Mouse (Mus musculus) kidney, embryonic 15.5 days (tissue): Measurements from ENCODE around the gene Krt28. TPM values are rescaled to one million over a fixed set of nuclear protein-coding genes. Genes with fewer than 3 reads are reported as not detected.

Experiments used
- ATAC-seq: fragments of 200-750 bp; cut with Nextera tagmentation; replicated peaks from 2 replicates; pipeline ENCODE4 v1.8.0; 2017; ENCODE audit warnings: moderate TSS enrichment; ENCODE audit not compliant: low FRiP score
- H3K27ac ChIP-seq: fragments of 300-500 bp; sonication (generic); 2 replicates; pipeline ENCODE4 v1.5.1; 2015; ENCODE audit warnings: mild to moderate bottlenecking, inconsistent platforms
- H3K27me3 ChIP-seq: fragments of 300-500 bp; sonication (generic); 2 replicates; pipeline ENCODE4 v1.6.1; 2015; ENCODE audit warnings: inconsistent platforms
- H3K36me3 ChIP-seq: fragments of 300-500 bp; sonication (generic); 2 replicates; pipeline ENCODE4 v1.6.1; 2015; ENCODE audit warnings: inconsistent platforms
- H3K4me1 ChIP-seq: fragments of 300-500 bp; sonication (generic); 2 replicates; pipeline ENCODE4 v1.6.1; 2015; ENCODE audit warnings: inconsistent platforms
- H3K4me2 ChIP-seq: fragments of 300-500 bp; sonication (generic); 2 replicates; pipeline ENCODE4 v1.6.1; 2015; ENCODE audit warnings: moderate library complexity, mild to moderate bottlenecking, inconsistent platforms
- H3K4me3 ChIP-seq: fragments of 300-500 bp; sonication (generic); replicated peaks from 2 replicates; pipeline ENCODE4 v1.5.1; 2015; ENCODE audit warnings: mild to moderate bottlenecking, inconsistent platforms
- H3K9ac ChIP-seq: fragments of 300-500 bp; sonication (generic); 2 replicates; pipeline ENCODE4 v1.6.1; 2015; ENCODE audit warnings: mild to moderate bottlenecking, inconsistent platforms
- H3K9me3 ChIP-seq: fragments of 300-500 bp; sonication (generic); replicated peaks from 2 replicates; pipeline ENCODE4 v1.6.1; 2016; ENCODE audit warnings: inconsistent platforms
- WGBS: fragments of 180-500 bp; shearing (Covaris S2); methylation state at CpG from one replicate; pipeline ENCODE4 v1.1.7; 2015; ENCODE audit warnings: mixed read lengths; 5-methylcytosine and 5-hydroxymethylcytosine counted together
- polyA plus RNA-seq: library from polyadenylated mRNA; unstranded; fragments of >200 nt; fragmentation: Nextera tagmentation; extraction: Ambion mirVana; gene quantifications from 2 replicates; pipeline ENCODE4 v1.2.1, GENCODE M21; 2015

Krt28 gene
- polyA plus RNA-seq, result 0.10 and 0.31 TPM in 2 replicates

- H3K4me3 ChIP-seq, result no peak within 1 kb of the TSS
Observed at GRCm38 (mm10) chr11:99374803-99375202, at the start of gene Krt28. Gene Krt28 (minus strand): TSS chr11:99374903.

GRCm38 (mm10) chr11:99422159-99422558 lies 47.5 kb upstream of the Krt28 start, which contains the start of gene Krt12:
Gene Krt12 (minus strand): TSS chr11:99422259.
- no peak within 1 kb of the TSS for H3K4me2 ChIP-seq
- H3K4me3 ChIP-seq, result no peak within 1 kb of the TSS
- H3K9me3 ChIP-seq, result no peaks in the 10 kb centered on the region
- H3K9ac ChIP-seq, result no peak within 1 kb of the TSS
- no peaks in the 10 kb centered on the region for H3K36me3 ChIP-seq
- no peak within 1 kb of the TSS for H3K27ac ChIP-seq
- H3K27me3 ChIP-seq, result no peaks in the 10 kb centered on the region
- 83% methylated on average over 10 of the region's 10 CpGs for WGBS
- no peak for ATAC-seq
- no peaks in the 10 kb centered on the region for H3K4me1 ChIP-seq

More at GRCm38 (mm10) chr11:99374803-99375202, at the start of gene Krt28:
- no peak within 1 kb of the TSS for H3K4me2 ChIP-seq
- H3K9ac ChIP-seq, result no peak within 1 kb of the TSS
- ATAC-seq, result no peak
- H3K27me3 ChIP-seq, result no peaks in the 10 kb centered on the region
- no peak within 1 kb of the TSS for H3K27ac ChIP-seq
- H3K36me3 ChIP-seq, result no peaks in the 10 kb centered on the region
- WGBS, result 85% methylated on average over 13 of the region's 13 CpGs
- no peaks in the 10 kb centered on the region for H3K9me3 ChIP-seq
- no peaks in the 10 kb centered on the region for H3K4me1 ChIP-seq

- Histone ChIP-seq H3K9ac (no peak overlapping the region), H3K36me3 (no peaks in the 10 kb centered on the region), H3K27me3 (no peaks in the 10 kb centered on the region), H3K9me3 (no peaks in the 10 kb centered on the region), H3K4me1 (no peaks in the 10 kb centered on the region), H3K4me2 (no peak overlapping the region), H3K27ac (no peak overlapping the region), H3K4me3 (no peak overlapping the region)
- ATAC-seq, result no peak
- WGBS, result 39% methylated on average over 10 of the region's 10 CpGs
Observed at GRCm38 (mm10) chr11:99420586-99420985, 45.9 kb upstream of the Krt28 start.

GRCm38 (mm10) chr11:99417819-99418218 lies 43.1 kb upstream of the Krt28 start:
- Histone ChIP-seq H3K9me3 (no peaks in the 10 kb centered on the region), H3K36me3 (no peaks in the 10 kb centered on the region), H3K27me3 (no peaks in the 10 kb centered on the region), H3K9ac (no peak overlapping the region), H3K4me3 (no peak overlapping the region), H3K27ac (no peak overlapping the region), H3K4me1 (no peaks in the 10 kb centered on the region), H3K4me2 (no peak overlapping the region)
- ATAC-seq, result no peak
- WGBS, result 72% methylated on average over 16 of the region's 16 CpGs

GRCm38 (mm10) chr11:99416902-99417301 lies 42.2 kb upstream of the Krt28 start:
- H3K4me3 ChIP-seq, result no peak overlapping the region
- H3K4me2 ChIP-seq, result no peak overlapping the region
- H3K4me1 ChIP-seq, result no peaks in the 10 kb centered on the region
- H3K9ac ChIP-seq, result no peak overlapping the region
- no peak for ATAC-seq
- no peaks in the 10 kb centered on the region for H3K36me3 ChIP-seq
- H3K27me3 ChIP-seq, result no peaks in the 10 kb centered on the region
- no peaks in the 10 kb centered on the region for H3K9me3 ChIP-seq
- 88% methylated on average over 13 of the region's 13 CpGs for WGBS
- H3K27ac ChIP-seq, result no peak overlapping the region

GRCm38 (mm10) chr11:99414463-99415147 lies 39.9 kb upstream of the Krt28 start:
- Histone ChIP-seq H3K9ac (no peak overlapping the region), H3K27ac (no peak overlapping the region), H3K27me3 (no peaks in the 10 kb centered on the region), H3K4me1 (no peaks in the 10 kb centered on the region), H3K36me3 (no peaks in the 10 kb centered on the region), H3K4me2 (no peak overlapping the region), H3K4me3 (no peak overlapping the region), H3K9me3 (no peaks in the 10 kb centered on the region)
- 92% methylated on average over 13 of the region's 13 CpGs for WGBS
- ATAC-seq, result no peak

- H3K4me3 ChIP-seq, result no peak overlapping the region
- no peaks in the 10 kb centered on the region for H3K4me1 ChIP-seq
- WGBS, result 18% methylated on average over 6 of the region's 6 CpGs
Observed at GRCm38 (mm10) chr11:99413247-99413646, 38.5 kb upstream of the Krt28 start.

GRCm38 (mm10) chr11:99406186-99406585 lies 31.5 kb upstream of the Krt28 start:
- Histone ChIP-seq H3K9me3 (no peaks in the 10 kb centered on the region), H3K9ac (no peak overlapping the region), H3K27ac (no peak overlapping the region), H3K4me1 (no peaks in the 10 kb centered on the region), H3K27me3 (peaks cover 8% of the 10 kb centered on the region; the same call in 1 of the 2 replicates), H3K4me3 (no peak overlapping the region), H3K4me2 (no peak overlapping the region), H3K36me3 (no peaks in the 10 kb centered on the region)
- ATAC-seq, result no peak
- 67% methylated on average over 10 of the region's 10 CpGs for WGBS

More at GRCm38 (mm10) chr11:99413247-99413646, 38.5 kb upstream of the Krt28 start:
- H3K9me3 ChIP-seq, result no peaks in the 10 kb centered on the region
- H3K27me3 ChIP-seq, result no peaks in the 10 kb centered on the region
- H3K36me3 ChIP-seq, result no peaks in the 10 kb centered on the region
- no peak overlapping the region for H3K4me2 ChIP-seq
- H3K9ac ChIP-seq, result no peak overlapping the region
- no peak overlapping the region for H3K27ac ChIP-seq
- ATAC-seq, result no peak

- ATAC-seq, result no peak
- 85% methylated on average over 13 of the region's 13 CpGs for WGBS
- Histone ChIP-seq H3K36me3 (no peaks in the 10 kb centered on the region), H3K9ac (no peak overlapping the region), H3K4me1 (no peaks in the 10 kb centered on the region), H3K9me3 (no peaks in the 10 kb centered on the region), H3K27ac (no peak overlapping the region), H3K4me2 (no peak overlapping the region), H3K27me3 (peaks cover 17% of the 10 kb centered on the region), H3K4me3 (no peak overlapping the region)
Observed at GRCm38 (mm10) chr11:99399956-99400549, 25.4 kb upstream of the Krt28 start.

- peaks cover 17% of the 10 kb centered on the region for H3K27me3 ChIP-seq
- no peaks in the 10 kb centered on the region for H3K9me3 ChIP-seq
- 70% methylated on average over 8 of the region's 8 CpGs for WGBS
- H3K36me3 ChIP-seq, result no peaks in the 10 kb centered on the region
- H3K4me3 ChIP-seq, result no peak overlapping the region
- H3K4me1 ChIP-seq, result no peaks in the 10 kb centered on the region
- no peak for ATAC-seq
- no peak overlapping the region for H3K9ac ChIP-seq
- H3K4me2 ChIP-seq, result no peak overlapping the region
- no peak overlapping the region for H3K27ac ChIP-seq
Observed at GRCm38 (mm10) chr11:99398832-99399231, 24.1 kb upstream of the Krt28 start.

GRCm38 (mm10) chr11:99398084-99398483 lies 23.4 kb upstream of the Krt28 start:
- Histone ChIP-seq H3K4me1 (no peaks in the 10 kb centered on the region), H3K4me2 (no peak overlapping the region), H3K4me3 (no peak overlapping the region), H3K36me3 (no peaks in the 10 kb centered on the region), H3K27ac (no peak overlapping the region), H3K27me3 (peaks cover 17% of the 10 kb centered on the region), H3K9ac (no peak overlapping the region), H3K9me3 (no peaks in the 10 kb centered on the region)
- no peak for ATAC-seq
- WGBS, result 61% methylated on average over 3 of the region's 3 CpGs

- H3K27me3 ChIP-seq, result peaks cover 16% of the 10 kb centered on the region
- ATAC-seq, result no peak
- H3K4me2 ChIP-seq, result no peak overlapping the region
- H3K9me3 ChIP-seq, result no peaks in the 10 kb centered on the region
- no peak overlapping the region for H3K4me3 ChIP-seq
- H3K36me3 ChIP-seq, result no peaks in the 10 kb centered on the region
- no peaks in the 10 kb centered on the region for H3K4me1 ChIP-seq
- 89% methylated on average over 2 of the region's 2 CpGs for WGBS
- H3K9ac ChIP-seq, result no peak overlapping the region
- no peak overlapping the region for H3K27ac ChIP-seq
Observed at GRCm38 (mm10) chr11:99396661-99397060, 22.0 kb upstream of the Krt28 start.
